Mouse (Mus musculus): ENCODE data around the gene Ywhag.

DNA sequence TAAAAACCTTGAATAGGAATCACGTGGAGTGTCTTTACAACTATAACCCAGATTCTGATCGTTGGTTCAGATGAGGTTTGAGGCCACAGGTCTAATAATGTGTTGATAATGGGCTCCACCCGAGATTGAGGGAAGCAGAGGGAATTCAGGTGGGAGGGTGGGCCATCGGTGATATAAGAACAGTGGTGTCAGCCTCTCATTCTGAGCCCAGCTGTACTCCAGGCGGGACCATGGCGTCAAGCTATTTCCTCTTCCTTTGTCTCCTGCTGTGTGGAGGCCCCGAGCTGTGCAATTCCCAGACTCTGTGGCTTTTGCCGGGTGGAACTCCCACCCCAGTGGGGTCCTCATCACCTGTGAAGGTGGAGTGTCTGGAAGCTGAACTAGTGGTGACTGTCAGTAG lies 45.5 kb upstream of the Ywhag start, which contains the start of gene Zp3:
- TF ChIP-seq CTCF (IDR thresholded peaks at IDR 0.05; ENCODE audit: borderline replicate concordance, insufficient read depth, low read depth, low read length), result no peak
- no peak for TF ChIP-seq POLR2A (IDR thresholded peaks at IDR 0.05; ENCODE audit: borderline replicate concordance, insufficient read depth, low read length)
